Mouse (Mus musculus) cerebellum, adult 2 months (tissue): ENCODE measurements around the gene Ppm1f.

Experiments
- CTCF ChIP-seq: fragments of 200-500 bp; IDR thresholded peaks from 2 replicates; pipeline ENCODE4 v1.5.1; 2011; ENCODE audit warnings: low read depth, mild to moderate bottlenecking, control low read depth, low read length, moderate library complexity, borderline replicate concordance; ENCODE audit not compliant: insufficient read depth
- POLR2A ChIP-seq: fragments of 200-500 bp; IDR thresholded peaks from 2 replicates; pipeline ENCODE4 v1.6.1; 2011; ENCODE audit warnings: low read length, control low read depth, borderline replicate concordance; ENCODE audit not compliant: insufficient read depth

DNA sequence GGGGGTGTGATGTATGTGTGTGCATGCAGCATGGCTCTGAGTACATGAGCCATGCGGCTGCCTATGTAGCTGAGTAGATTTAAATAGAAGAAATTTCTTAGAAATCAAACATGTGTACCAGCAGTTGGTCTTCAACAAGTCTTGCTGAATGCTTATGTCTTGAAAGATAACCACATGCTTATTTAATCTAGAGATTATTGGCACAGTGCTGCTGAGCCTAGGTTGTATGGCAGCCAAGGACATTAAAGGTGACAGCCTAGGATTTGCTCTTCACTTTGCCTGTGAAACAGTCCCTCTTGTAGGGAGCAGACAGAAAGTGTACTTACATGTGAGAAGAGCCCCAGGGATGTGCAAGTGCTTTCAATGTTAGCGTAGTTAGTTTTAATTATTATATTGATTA lies 44.8 kb downstream of the Ppm1f start:
- no peak for TF ChIP-seq CTCF
- TF ChIP-seq POLR2A: no peak
